Mouse (Mus musculus) bone marrow macrophage, adult 2 months (primary cell): ENCODE data around the gene Olfr1446. TPM values are rescaled to one million over a fixed set of nuclear protein-coding genes. Genes with fewer than 3 reads are reported as not detected.

Experiments
- H3K27ac ChIP-seq: 2 replicates; pipeline ENCODE4 v1.5.1; 2012; ENCODE audit warnings: low read depth, low read length; ENCODE audit not compliant: insufficient read depth
- H3K4me1 ChIP-seq: 2 replicates; pipeline ENCODE4 v1.6.1; 2012; ENCODE audit warnings: low read length; ENCODE audit not compliant: control insufficient read depth, insufficient read depth
- H3K4me3 ChIP-seq: 2 replicates; pipeline ENCODE4 v1.5.1; 2012; ENCODE audit warnings: mild to moderate bottlenecking, low read length, moderate library complexity; ENCODE audit not compliant: insufficient read depth
- CTCF ChIP-seq: IDR thresholded peaks from 2 replicates; pipeline ENCODE4 v1.5.1; 2012; ENCODE audit warnings: low read depth, mild to moderate bottlenecking, low read length, moderate library complexity
- POLR2A ChIP-seq: IDR thresholded peaks from 2 replicates; pipeline ENCODE4 v1.6.1; 2012; ENCODE audit warnings: mild to moderate bottlenecking, low read depth, low read length, borderline replicate concordance
- polyA plus RNA-seq: library from polyadenylated mRNA; stranded (reverse); fragments of >200 nt; gene quantifications from 2 replicates; pipeline ENCODE4 v1.2.4, GENCODE M21; 2012; ENCODE audit not compliant: missing spikeins, insufficient read depth, insufficient read length

Gene Olfr1446
- not detected in 2 replicates for polyA plus RNA-seq

DNA sequence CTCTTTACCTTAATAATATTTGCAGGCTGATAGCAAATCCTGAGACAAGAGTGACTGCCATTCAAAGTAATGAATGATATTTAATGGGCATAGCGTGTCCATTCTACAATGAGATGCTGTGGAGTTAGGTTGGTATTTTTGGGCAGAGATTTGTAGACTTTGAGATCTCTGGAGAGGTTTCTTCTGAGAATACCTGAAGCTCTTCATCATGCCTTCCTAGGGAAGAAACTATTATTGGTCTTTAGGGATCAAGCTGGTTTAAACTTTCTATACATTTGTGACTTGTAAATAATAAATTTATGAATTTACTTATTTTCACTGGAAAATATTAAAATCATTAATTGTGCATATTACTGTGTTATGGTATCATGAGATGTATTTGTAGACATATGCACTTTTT is at the start of gene Olfr1446:
Olfr1446 (minus strand) TSS at position 101 of the 400 bp plus-strand sequence.
- no peak within 1 kb of the TSS for H3K4me3 ChIP-seq
- H3K27ac ChIP-seq = no peak within 1 kb of the TSS
- TF ChIP-seq CTCF (no peak), POLR2A (no peak)
- no peaks in the 10 kb centered on the region for H3K4me1 ChIP-seq

DNA sequence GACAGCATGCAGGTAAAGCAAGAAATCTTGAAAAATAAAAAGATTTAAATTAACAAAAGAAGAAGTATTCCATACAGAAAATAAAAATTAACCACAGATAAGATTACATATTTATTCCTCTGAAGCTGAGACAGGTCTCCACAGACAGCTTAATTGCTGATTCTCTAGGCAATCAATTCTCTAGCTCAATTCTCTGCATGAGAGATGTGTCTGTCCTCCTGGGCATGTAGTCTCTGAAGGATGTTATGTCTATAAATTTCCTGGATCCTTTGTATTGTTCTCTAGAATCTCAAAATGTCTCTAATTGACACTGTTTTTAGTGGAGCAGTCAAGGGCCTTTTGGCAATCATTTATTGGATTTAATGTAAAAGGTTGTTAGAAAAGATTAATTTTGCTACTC is 37.2 kb upstream of the Olfr1446 start, which contains the start of gene Olfr1449:
Olfr1449 (plus strand) TSS at position 301 of the 400 bp plus-strand sequence.
- Histone ChIP-seq H3K27ac (peak within 1 kb of the TSS; percentile 47), H3K4me3 (no peak within 1 kb of the TSS), H3K4me1 (peaks cover 7% of the 10 kb centered on the region)
- TF ChIP-seq POLR2A (no peak), CTCF (no peak)

DNA sequence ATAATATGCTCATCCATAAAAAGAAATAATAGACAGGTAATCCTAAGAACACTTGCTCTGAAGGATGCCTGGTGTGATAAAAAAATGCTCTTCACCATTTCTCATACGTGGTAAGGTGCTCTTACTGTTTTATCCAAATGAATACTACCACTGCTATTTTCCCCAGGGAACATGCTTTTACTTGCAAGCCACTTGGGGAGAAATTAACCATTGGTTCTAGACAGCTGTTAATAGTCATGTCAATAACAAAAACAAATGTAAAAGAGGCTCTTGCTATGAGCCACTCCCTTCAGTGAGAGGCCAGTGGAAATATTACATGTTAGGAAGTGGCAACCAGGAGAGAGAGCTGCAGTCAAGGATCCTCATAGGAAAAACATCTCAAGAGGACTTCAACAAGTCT is 31.0 kb upstream of the Olfr1446 start, which contains the start of gene Olfr1448:
Olfr1448 (minus strand) TSS at position 101 of the 400 bp plus-strand sequence.
- TF ChIP-seq CTCF (no peak), POLR2A (no peak)
- H3K27ac ChIP-seq = no peak within 1 kb of the TSS
- no peak within 1 kb of the TSS for H3K4me3 ChIP-seq
- peaks cover 2% of the 10 kb centered on the region; the same call in 1 of the 2 replicates for H3K4me1 ChIP-seq

DNA sequence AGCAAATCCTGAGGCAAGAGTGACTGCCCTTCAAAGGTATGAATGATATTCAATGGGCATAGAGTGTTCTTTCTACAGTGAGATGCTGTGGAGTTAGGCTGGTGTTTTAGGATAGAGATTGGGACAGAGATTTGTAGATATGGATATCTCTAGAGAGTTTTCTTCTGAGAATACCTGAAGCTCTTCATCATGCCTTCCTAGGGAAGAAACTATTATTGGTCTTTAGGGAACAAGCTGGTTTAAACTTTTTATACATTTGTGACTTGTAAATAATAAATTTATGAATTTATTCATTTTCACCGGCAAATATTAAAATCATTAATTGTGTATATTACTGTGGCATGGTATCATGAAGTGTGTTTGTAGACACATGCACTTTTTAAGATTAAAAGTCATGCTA is 10.3 kb upstream of the Olfr1446 start, which contains the start of gene Olfr1447:
Olfr1447 (minus strand) TSS at position 101 of the 400 bp plus-strand sequence.
- Histone ChIP-seq H3K4me1 (no peaks in the 10 kb centered on the region), H3K27ac (no peak within 1 kb of the TSS), H3K4me3 (no peak within 1 kb of the TSS)
- TF ChIP-seq CTCF (no peak), POLR2A (no peak)

DNA sequence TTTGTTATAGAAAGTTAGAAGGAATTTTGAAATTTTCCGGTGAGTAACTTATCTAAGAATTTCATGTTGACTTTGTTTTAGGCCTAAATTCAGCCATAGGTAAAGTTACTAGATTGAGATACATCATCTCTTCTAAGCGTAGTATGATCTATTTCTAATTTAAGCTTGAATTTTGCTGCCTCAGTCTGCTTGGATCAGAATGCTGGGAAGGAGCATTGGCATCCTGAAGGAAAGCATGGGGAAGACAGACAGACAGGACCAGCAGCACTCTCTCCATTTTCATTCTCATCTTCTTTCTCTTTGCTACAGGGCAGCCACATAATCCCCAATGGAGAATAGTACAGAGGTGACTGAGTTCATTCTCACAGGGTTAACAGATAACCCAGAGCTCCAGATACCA is 9.8 kb downstream of the Olfr1446 start, which contains the start of gene Olfr1445:
Olfr1445 (plus strand) TSS at position 301 of the 400 bp plus-strand sequence.
- H3K4me1 ChIP-seq = no peaks in the 10 kb centered on the region
- H3K4me3 ChIP-seq = no peak within 1 kb of the TSS
- TF ChIP-seq POLR2A (no peak), CTCF (no peak)
- H3K27ac ChIP-seq = no peak within 1 kb of the TSS

DNA sequence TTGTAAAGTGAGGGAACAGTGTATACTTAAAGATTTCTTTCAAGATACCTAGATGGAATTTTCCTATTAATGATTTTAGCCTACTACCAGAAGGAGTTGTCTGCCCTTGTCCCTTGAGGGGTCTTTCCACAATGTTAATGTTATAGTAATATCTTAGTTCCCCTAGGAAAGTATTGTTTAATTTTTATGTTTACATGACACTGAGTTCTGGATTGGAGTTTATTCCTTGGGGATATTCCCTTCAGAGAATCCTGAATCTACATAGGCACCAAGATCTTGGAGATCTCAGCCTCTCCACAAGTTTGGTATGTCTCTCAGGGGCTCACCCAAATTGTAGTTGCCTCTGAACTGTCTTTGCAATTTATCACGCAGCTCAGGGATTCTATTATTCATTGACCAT is 36.3 kb downstream of the Olfr1446 start, which contains the start of gene Olfr1444:
Olfr1444 (plus strand) TSS at position 301 of the 400 bp plus-strand sequence.
- Histone ChIP-seq H3K27ac (no peak within 1 kb of the TSS), H3K4me3 (no peak within 1 kb of the TSS), H3K4me1 (no peaks in the 10 kb centered on the region)
- TF ChIP-seq CTCF (no peak), POLR2A (no peak)

DNA sequence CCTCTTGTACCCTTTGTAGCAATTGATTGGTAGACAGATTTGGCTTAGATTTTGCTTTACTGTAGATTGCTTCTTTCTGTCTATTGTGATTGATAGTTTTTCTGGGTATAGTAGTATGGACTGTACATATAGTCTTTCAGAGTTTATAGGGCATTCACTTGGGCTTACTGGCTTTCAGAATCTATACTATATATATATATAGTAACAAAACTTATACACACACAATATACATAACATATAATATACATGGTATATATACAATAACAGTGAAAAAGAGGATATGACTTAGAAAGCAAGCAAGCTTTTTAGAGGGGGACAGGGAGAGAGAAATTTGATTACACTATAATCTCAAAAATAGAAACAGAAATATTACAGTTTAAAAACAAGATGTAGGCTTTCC is 46.9 kb downstream of the Olfr1446 start, which contains the start of gene Gm5244:
Gm5244 (plus strand) TSS at position 301 of the 400 bp plus-strand sequence.
- TF ChIP-seq POLR2A (no peak), CTCF (no peak)
- H3K4me1 ChIP-seq = no peaks in the 10 kb centered on the region
- no peak within 1 kb of the TSS for H3K27ac ChIP-seq
- H3K4me3 ChIP-seq = no peak within 1 kb of the TSS

DNA sequence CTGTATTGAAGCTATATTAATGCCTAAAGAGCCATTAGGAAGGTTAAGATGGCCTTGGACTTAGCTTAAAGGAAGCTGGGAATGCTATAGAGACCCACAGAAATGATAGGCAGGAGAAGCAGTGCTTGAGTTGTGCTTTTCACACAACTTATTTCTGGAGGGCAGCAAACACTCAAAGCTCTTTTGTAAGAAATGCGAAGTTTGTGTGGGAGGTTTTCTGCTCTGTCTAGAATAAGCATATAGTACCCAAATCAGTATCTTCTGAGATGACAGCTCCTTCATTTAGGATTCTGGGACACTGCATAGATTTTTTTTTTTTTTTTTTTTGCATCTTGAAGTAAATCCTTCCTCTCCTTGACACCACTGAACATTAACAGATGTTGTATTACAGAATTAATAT is 54.8 kb downstream of the Olfr1446 start:
- Histone ChIP-seq H3K27ac (no peak overlapping the region), H3K4me1 (peaks cover 10% of the 10 kb centered on the region), H3K4me3 (no peak overlapping the region)
- no peak for TF ChIP-seq CTCF
- TF ChIP-seq POLR2A = no peak

Other genes with a start within 250 kb of the Olfr1446 start
- gene Olfr1442, start 223.1 kb downstream of the Olfr1446 start, polyA plus RNA-seq = not detected in 2 replicates
- not detected in 2 replicates for gene Olfr1443, start 215.4 kb downstream of the Olfr1446 start, polyA plus RNA-seq
- not detected in 2 replicates for gene Keg1, start 197.7 kb downstream of the Olfr1446 start, polyA plus RNA-seq
- gene Cntf, start 127.9 kb downstream of the Olfr1446 start, polyA plus RNA-seq = 1.3 and 2.0 TPM in 2 replicates
- gene Zfp91, start 97.4 kb downstream of the Olfr1446 start, polyA plus RNA-seq = 66.9 and 74.5 TPM in 2 replicates
- gene Lpxn, start 97.3 kb downstream of the Olfr1446 start, polyA plus RNA-seq = 150 TPM in 2 replicates
- gene Gm5244, start 46.8 kb downstream of the Olfr1446 start, polyA plus RNA-seq = not detected in 2 replicates
- 0.72 TPM in 1 of 2 replicates, not detected in the other for gene Olfr1444, start 36.2 kb downstream of the Olfr1446 start, polyA plus RNA-seq
- not detected in 2 replicates for gene Olfr1445, start 9.7 kb downstream of the Olfr1446 start, polyA plus RNA-seq
- gene Olfr1447, start 10.2 kb upstream of the Olfr1446 start, polyA plus RNA-seq = not detected in 2 replicates
- gene Olfr1448, start 30.9 kb upstream of the Olfr1446 start, polyA plus RNA-seq = not detected in 2 replicates
- gene Olfr1449, start 37.3 kb upstream of the Olfr1446 start, polyA plus RNA-seq = not detected in 2 replicates
- gene Olfr1450, start 56.7 kb upstream of the Olfr1446 start, polyA plus RNA-seq = not detected in 2 replicates
- gene Olfr1451, start 101.5 kb upstream of the Olfr1446 start, polyA plus RNA-seq = not detected in 2 replicates
- not detected in 2 replicates for gene Olfr1453, start 134.8 kb upstream of the Olfr1446 start, polyA plus RNA-seq
- not detected in 2 replicates for gene Olfr1454, start 167.1 kb upstream of the Olfr1446 start, polyA plus RNA-seq
- gene Olfr1457, start 204.4 kb upstream of the Olfr1446 start, polyA plus RNA-seq = not detected in 2 replicates
- not detected in 2 replicates for gene Olfr1458, start 213.3 kb upstream of the Olfr1446 start, polyA plus RNA-seq